Mouse (Mus musculus): ENCODE data around the gene Ros1.

Gene Ros1

GRCm38 (mm10) chr10:52159704-52160103 is 35.3 kb downstream of the Ros1 start:
- no peak for DNase-seq (ENCODE audit: low spot score)

GRCm38 (mm10) chr10:52133354-52134074 is 61.5 kb downstream of the Ros1 start:
- DNase-seq (ENCODE audit: low spot score) = no peak

- DNase-seq (ENCODE audit: low spot score) = no peak
Measured at GRCm38 (mm10) chr10:52130762-52131161, 64.3 kb downstream of the Ros1 start.

GRCm38 (mm10) chr10:52128874-52129412 is 66.1 kb downstream of the Ros1 start:
- DNase-seq (ENCODE audit: low spot score) = no peak

GRCm38 (mm10) chr10:52106164-52106757 is 88.8 kb downstream of the Ros1 start:
- no peak for DNase-seq (ENCODE audit: low spot score)

- DNase-seq (ENCODE audit: low spot score) = no peak
Measured at GRCm38 (mm10) chr10:52101273-52101672, 93.8 kb downstream of the Ros1 start.

GRCm38 (mm10) chr10:52092181-52092580 is 102.9 kb downstream of the Ros1 start:
- DNase-seq (ENCODE audit: low spot score) = no peak

GRCm38 (mm10) chr10:52086681-52087080 is 108.4 kb downstream of the Ros1 start:
- no peak for DNase-seq (ENCODE audit: low spot score)

- no peak for DNase-seq (ENCODE audit: low spot score)
Measured at GRCm38 (mm10) chr10:52072482-52072881, 122.6 kb downstream of the Ros1 start.

- no peak for DNase-seq (ENCODE audit: low spot score)
Measured at GRCm38 (mm10) chr10:52048287-52048686, 146.8 kb downstream of the Ros1 start.

- DNase-seq (ENCODE audit: low spot score) = no peak
Measured at GRCm38 (mm10) chr10:52043086-52043485, 152.0 kb downstream of the Ros1 start.

- DNase-seq (ENCODE audit: low spot score) = no peak
Measured at GRCm38 (mm10) chr10:52039392-52039791, 155.7 kb downstream of the Ros1 start.

- no peak for DNase-seq (ENCODE audit: low spot score)
Measured at GRCm38 (mm10) chr10:52033729-52034128, 161.3 kb downstream of the Ros1 start.

- DNase-seq (ENCODE audit: low spot score) = no peak
Measured at GRCm38 (mm10) chr10:52029421-52030080, 165.5 kb downstream of the Ros1 start.

GRCm38 (mm10) chr10:52028561-52029370 is 166.3 kb downstream of the Ros1 start:
- DNase-seq (ENCODE audit: low spot score) = no peak

GRCm38 (mm10) chr10:52027161-52028035 is 167.6 kb downstream of the Ros1 start:
- DNase-seq (ENCODE audit: low spot score) = no peak

- no peak for DNase-seq (ENCODE audit: low spot score)
Measured at GRCm38 (mm10) chr10:52025821-52026220, 169.2 kb downstream of the Ros1 start.

- no peak for DNase-seq (ENCODE audit: low spot score)
Measured at GRCm38 (mm10) chr10:52025291-52025690, 169.8 kb downstream of the Ros1 start.

GRCm38 (mm10) chr10:52024053-52024410 is 171.0 kb downstream of the Ros1 start:
- no peak for DNase-seq (ENCODE audit: low spot score)

- no peak for DNase-seq (ENCODE audit: low spot score)
Measured at GRCm38 (mm10) chr10:52023213-52024052, 171.6 kb downstream of the Ros1 start.
